Mouse (Mus musculus): ENCODE data around the gene Ppfia1.

Gene Ppfia1

DNA sequence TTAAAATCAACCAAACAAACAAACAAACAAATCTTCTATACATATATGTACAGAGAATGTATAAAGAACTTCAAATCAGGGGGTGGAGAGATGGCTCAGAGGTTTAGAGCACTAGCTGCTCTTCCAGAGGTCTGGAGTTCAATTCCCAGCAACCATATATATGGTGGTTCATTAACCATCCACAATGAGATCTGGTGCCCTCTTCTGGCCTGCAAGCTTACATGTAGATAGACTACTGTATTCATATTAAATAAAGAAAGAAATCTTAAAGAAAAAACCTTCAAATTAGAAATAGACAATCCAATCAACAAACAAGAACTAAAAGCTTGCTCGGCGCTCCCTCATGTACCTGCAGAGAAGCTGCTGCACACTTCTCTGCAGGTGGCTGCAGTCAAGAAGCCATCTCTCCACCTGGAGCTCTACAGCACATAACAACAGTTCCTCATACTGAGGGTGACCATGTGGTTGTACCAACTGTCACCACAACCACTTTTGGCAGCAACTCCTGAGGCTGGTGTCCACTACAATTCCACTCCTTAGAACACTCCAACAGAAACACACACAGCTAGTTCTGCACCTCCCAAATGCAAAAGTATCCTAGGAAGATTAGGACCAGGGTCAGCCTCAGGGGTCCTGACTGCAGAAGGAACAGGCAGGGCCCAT lies 3.5 kb downstream of the Ppfia1 start:
- no peak for DNase-seq (ENCODE audit: low read depth, low spot score)

DNA sequence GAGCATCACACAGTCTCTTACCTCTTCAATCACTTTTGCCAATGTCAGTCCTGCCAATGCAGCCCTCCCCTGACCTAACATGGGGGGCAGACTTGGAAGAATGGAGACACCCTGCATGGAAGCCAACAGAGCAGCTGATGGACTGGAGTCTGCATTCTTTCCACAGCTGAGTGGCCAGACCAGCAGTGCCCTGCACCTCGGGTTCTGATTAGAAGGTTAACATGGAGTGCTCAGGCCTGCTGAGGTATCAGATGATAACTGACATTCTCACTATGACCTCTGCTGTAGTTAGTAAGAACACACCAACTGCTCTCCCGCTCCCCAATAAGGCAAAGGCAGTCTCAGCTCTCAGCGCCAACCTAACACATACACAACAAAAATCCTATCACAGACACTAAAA lies 8.3 kb downstream of the Ppfia1 start:
- DNase-seq (ENCODE audit: low read depth, low spot score) = no peak

DNA sequence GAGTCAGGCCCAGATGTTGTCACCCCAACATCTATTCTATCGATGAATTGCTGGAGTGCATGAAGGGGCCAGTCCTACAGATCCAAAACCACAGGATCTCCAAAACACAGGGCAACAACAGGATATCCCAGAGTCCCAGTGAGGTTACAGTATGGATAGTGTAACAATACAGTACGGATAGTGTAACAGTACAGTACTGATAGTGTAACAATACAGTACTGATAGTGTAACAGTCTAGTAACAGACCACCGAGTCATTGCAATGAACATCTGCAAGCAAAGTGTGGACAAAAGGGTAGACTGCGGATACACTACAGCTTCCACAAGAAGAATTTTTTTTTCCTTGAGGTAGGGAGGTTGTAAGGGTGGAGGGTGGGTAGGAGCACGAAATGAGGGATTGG lies 12.2 kb downstream of the Ppfia1 start:
- no peak for DNase-seq (ENCODE audit: low read depth, low spot score)

DNA sequence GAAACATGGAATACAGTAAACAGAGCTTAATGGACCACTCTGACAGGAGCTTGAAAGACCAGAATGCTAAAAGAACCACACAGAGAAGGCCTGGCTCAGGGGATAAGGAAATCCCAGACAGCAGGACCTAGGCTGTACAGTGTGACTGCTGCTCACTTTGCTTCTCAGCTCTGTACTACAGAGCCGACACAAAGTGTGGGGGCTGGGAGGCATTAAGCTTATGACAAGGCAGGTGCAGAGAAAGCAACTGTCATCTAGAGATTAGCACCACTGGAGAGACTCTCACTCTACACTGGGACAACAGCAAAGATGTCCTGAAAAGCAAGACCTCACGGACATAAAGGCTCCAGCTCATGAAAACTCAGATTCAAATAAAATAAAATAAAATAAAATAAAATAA lies 14.4 kb downstream of the Ppfia1 start:
- DNase-seq (ENCODE audit: low read depth, low spot score) = no peak

DNA sequence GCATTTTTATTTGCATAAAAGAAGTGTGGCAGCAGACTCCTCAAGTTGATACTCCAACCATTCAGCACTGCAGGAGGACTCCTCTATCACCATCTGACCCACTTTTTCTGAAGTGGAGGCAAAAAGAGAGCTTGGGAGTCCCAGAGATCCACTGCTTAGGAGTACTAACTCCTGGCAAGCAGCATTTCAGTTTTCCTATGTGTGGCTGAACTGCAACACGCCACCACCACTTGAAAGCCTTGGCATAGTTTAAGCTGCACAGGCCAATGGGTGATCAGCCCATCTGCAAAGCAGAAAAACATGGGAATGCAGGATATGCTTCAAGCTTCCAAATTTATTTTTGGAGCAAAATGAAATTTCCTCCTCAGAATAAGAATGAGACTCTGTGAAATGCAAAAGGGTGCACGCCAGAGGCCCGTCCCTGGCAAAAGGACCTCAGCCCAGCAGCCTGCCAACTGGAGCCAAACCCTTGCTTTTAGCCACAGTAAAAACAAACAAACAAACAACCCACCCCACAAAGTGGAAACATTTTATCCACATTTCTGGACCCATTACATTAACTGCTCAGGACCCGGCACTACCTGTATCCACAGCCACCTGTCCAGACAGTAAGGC lies 15.4 kb downstream of the Ppfia1 start:
- DNase-seq (ENCODE audit: low read depth, low spot score) = no peak

DNA sequence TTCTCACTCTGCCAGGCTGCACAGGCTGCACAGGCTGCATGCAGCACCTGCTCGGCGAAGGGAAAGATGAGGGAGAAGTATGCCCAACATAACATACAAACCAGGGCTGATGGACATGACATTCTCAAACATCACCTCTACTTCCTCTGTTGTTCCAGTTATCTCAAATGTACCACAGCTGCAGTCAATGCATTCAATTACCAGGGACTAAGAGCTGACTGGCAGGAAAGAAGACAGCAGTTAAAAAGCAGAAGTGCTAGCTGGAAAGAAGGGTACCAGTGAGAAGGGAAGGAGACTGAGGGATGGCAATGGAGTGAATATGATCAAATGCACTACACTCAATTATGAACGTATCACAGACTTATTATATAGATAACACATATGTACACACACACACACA lies 17.2 kb downstream of the Ppfia1 start:
- DNase-seq (ENCODE audit: low read depth, low spot score) = no peak

DNA sequence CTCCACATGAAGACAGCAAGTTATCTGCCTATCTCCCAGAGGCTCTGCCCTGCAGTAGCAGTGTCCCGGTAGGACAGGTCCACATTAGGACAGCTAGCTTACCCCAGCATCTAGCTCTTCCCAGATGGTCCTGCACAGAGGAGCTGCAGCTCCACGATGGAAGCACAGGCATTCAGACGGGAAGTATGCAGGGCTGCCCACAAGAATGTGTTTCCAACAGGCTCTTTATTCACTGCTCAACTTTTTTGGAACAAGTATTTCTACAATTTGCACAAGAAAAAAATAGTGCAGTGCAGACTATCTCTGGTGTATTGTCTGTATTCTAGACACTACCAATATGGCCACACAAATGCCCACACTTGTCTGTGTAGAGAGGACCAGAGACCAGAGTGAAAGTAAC lies 18.8 kb downstream of the Ppfia1 start:
- no peak for DNase-seq (ENCODE audit: low read depth, low spot score)

DNA sequence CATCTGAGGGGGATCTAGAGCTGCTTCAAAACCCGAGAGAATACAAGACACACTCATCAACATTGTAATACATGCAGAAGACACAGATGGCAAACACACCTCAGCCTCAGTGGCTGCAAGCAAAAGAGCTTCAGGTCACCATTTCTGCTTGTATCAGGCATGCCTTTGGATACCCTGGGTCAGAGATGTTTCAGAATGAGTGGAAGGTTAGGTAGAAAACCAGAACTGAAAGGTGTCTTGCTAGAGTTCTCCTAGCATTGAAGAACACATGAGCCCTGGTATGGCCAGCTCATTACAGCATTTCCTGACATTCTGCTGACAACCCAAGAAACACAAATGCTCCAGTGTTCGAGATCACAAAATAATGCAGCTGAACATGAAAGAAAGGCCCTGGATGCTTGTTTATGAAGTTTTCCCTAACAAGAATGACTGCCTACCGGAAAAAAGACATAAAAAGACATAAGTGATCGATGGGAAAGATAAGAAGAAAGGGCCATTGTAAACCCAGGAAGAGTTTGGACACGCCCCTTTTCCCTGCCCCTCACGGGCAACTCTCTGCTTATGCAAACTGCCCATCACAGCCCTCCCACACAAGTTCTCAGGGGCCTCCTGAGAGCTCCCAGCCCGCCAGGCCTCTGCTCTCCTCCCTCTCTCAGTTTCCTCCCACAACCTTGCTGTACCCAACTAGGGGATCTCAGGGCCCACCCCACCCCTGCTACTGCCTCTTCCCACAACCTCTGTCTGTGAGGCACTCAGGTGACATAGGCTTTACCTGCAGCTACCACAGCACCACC lies 21.7 kb downstream of the Ppfia1 start:
- DNase-seq (ENCODE audit: low read depth, low spot score) = no peak

DNA sequence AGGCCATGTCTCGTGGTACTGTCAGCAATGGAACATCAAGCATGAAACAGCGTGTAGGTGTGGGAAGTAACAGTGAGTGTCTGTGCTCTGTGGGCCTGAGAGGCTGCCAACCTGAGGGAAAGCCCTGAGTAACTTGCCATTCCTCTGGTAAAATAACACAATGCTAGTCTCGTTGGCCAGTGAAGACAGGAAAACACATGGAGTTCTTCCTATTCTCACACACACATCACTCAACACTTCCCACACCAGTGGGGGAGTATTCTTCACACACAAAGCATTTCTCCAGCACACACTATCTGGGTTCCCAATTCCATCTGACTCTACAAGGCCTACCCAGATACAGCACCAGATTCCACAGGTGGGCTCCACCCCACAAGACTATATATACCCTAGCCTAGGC lies 23.7 kb downstream of the Ppfia1 start:
- DNase-seq (ENCODE audit: low read depth, low spot score) = no peak

DNA sequence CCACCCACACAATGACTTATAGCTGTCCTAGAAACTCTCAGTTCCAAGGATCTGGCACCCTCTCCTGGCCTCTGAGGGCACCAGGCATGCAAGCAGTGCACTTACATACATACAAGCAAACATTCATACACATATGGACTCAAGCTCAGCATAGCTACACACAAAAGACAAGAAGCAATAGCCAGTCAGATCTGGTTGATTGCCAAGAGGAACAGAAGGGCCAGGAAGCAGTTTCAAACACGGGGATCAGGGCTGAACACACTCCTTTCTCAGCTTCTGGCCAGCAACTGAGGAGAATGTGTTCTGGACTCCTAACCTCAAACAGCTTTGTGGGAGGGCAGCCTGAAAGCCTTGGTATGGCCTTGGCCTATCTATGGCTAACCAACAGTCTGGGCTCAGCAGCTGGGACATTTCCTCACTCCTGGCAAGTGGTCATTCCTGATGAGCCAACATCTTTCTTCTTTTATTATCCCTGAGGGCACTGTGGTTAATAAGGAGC lies 25.8 kb downstream of the Ppfia1 start:
- no peak for DNase-seq (ENCODE audit: low read depth, low spot score)

DNA sequence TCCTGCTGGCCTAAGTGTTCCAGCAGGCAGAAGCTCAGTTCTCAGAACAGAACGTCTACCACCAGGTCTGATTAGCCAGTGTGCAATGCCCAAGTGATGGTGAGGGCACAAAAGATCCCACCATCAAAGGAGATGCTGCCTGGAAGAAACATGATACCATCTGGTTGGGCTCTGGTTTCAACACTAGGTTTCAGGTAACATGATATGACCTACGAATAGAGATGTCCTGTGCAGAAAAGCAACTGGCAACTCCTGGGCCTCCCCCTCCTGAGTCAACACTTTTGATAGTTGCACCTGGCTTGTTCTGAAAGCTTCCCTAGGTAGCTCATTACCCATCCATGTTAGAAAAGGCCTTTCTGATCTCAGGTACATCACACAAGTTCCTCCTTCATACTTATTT lies 26.9 kb downstream of the Ppfia1 start:
- no peak for DNase-seq (ENCODE audit: low read depth, low spot score)

DNA sequence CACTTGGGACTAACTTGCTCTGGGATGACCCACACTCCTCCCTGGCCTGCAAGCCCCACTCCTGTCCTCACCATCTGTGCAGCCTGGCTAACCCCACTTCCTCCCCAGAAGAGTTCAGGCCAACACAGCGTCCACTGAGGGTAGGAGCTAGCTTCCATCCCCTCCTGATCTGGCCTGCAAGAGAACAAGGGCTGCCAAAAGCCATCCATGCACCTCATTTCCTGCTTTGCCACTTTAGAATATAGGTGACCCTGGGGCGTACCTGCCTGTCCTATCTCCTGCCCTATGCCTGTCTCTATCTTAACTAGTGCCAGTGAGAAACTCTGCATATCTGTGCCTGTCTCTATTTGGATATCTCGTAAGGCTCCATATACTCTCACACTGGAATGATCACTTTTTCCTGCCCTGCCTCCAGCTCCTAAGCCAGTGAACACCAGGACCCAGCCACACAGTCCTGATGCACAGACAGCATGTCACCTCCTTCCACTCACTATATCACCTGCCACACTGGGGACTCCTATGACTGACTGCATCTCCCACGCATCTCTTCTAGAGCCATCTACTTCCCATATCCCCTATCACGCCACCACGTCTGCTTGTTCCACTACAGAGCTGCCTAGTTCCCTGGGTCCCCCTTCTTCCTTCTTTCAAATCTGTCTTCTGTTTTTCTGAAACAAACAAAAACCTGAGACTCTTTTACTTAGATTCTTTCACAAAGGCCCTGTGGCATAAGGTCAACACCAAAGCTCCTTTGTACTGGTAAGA lies 28.9 kb downstream of the Ppfia1 start:
- no peak for DNase-seq (ENCODE audit: low read depth, low spot score)

DNA sequence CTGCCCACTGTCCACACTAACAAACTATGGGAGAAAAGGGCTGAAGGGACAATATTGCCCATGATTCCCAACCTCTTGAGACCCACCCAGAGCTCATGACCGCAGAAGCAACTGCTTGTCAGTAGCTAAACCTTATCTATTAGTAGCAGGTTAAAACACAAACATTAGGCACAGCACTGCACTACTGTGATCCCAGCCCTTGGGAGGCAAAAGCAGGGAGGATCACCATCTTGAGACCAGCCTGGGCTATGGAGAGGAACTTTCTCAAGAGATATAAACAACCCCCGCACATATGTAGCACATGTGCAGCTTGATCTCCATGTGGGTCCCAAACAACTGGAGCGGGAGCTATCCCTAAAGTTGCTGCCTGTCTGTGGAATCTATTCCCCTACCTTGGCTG lies 30.1 kb downstream of the Ppfia1 start:
- DNase-seq (ENCODE audit: low read depth, low spot score) = no peak

DNA sequence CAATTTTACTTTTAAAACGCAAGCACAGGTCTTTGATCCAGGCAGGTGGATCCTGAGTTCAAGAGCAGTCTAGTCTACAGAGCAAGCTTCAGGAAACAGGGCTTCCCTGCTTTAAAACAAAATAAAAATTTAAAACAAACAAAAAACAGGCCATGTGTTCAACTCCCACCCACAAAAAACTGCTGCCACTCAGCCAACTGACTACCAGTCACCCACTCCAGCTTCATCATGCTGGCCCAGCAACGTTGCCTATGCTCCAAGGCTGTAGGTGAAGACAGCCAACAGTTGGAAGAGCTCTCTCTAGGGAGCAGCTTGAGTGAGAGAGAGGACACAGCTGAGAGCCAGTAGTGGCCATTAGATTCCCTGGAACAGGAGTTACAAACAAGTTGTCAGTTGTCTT lies 31.6 kb downstream of the Ppfia1 start:
- DNase-seq (ENCODE audit: low read depth, low spot score) = no peak

DNA sequence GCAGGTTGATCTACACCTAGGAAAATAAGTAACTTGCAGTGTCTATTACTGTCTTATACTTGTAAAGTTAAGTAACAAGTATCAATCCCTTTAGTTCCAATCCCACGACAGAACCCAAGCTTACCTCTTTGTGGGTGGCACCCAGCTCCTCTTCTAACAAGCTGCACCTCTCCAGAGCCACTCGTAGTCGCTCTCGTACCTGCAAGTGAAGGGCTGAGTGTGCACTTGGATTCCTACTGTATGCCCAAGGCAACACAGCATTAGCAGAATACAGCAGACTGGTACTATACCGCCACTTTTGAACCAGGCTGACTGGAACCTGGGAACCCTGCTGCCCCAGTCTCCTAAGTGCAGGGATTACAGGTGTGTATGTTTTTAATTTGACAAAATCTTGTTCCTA lies 33.7 kb downstream of the Ppfia1 start:
- no peak for DNase-seq (ENCODE audit: low read depth, low spot score)

DNA sequence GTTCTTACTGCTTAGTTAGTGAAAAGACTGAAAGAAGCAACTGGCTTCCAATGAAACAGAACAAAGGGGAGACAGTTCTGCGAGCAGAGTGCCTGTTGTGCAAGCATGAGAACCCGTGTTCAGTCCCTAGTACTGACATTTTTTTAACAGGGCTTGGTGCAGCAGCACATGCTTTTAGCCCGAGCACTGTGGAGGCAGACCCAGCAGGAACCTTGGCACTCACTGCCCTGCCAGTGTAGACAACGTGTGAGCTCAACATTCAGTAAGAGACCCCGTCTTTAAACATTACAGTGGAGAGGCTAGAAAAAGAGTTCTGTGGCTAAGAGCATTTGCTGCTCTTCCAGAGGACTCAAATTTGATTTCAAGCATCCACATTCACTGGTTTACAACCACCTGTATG lies 36.8 kb downstream of the Ppfia1 start:
- DNase-seq (ENCODE audit: low read depth, low spot score) = no peak

DNA sequence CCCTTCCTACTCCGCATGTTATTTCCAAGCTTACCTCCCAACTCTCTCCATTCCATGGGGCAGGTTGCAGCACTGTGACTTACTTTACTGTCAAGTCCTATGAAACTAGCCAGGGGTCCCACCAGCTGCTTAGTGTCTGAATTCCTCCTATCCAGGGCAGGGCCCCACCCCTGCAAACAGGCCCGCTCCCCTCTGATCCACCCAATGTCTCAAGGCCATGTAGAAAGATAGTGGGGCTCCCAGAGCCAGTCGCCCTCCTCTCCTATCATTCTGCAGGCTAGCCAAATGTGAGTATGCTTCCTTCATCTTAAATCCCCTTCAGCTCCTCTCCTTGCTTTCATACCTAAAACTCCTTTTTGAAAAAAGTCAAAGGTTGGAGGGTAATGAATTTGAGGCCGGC lies 44.4 kb downstream of the Ppfia1 start:
- DNase-seq (ENCODE audit: low read depth, low spot score) = no peak

DNA sequence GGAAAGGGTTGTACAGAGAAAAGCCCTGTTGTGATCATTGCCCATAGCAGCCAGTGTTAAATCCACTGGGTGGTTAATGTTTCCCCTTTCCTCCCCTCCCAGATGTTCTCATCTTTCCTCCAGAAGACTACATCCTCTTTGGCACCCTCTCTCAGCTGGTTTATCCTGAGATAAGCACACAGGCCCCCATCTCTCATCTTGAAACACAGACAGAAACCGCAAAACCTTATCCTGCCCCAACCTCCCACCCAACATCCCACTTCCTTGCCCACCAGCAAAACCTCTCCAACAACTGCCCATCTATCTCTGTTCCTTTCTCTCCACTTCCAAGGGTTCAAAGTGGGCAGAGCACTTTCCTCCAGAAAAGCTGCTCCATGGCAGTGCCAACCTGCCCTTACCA lies 46.7 kb downstream of the Ppfia1 start:
- no peak for DNase-seq (ENCODE audit: low read depth, low spot score)

DNA sequence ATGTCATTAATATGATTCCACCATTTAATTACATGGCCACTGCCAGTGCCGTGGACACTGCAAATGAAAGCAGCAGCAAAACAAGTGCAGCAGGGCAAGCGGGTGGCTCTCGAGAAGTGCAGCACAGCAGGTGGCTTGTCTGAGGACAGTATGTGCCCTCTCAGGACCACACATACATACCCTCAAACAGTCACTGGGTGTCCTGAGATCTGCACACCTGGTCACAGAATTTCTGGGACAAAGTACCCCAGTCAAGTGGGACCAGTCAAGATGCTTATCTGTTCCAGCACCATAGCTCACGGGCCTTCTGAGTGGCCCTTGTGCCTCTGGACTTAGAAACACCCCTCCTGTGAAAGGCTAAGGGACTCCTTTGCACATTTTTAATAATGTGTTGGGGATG lies 49.6 kb downstream of the Ppfia1 start:
- DNase-seq (ENCODE audit: low read depth, low spot score) = no peak

DNA sequence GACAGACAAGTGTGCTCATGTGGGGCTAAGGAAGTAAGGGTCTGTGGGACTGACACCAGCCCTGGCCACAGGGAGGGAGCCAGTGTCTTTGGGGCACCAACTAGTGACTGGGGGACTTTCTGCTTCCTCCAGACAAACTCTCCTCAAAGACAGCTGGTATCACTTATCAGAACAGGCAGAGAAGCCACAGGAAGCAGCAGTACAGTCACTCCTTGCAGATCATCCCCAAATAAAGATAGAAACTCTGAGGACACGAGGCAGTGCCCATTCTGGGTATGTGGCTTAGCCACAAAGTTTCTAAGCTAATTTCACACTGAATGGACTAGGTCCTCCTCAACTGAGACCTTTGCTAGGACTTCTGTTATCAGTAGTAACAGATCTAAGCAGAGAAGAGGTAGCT lies 60.6 kb downstream of the Ppfia1 start:
- DNase-seq (ENCODE audit: low read depth, low spot score) = no peak

DNA sequence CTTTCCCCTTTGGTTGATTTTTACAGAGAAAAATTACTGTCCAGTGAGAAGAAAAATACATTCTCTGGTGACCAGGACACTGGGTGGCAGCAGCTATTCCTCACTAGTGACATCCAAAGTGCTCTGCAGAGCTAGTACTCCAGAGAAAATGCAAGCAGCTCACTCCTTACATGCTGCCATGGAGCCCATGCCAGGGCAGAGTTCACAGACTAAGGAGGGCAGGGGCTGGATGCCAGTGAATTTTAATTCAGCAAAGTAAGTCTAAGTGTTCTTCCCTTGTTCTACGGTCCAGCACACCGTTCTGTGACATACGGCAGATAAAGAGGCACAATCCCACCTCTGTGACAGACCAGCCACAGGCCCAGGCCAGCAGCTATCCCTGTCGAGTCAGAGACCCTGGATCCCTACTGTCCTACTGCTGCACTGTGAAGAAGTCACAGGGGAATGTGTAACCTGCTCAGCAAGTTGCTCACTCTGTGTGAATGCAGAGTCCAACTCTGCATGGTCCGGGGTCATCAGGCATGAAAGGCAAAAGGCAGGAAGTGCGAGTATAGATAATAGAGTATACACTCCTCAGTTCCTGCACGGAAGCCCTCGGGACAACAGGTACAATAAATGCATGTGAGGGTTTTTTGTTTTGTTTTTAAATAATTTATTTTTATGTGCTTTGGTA lies 63.2 kb downstream of the Ppfia1 start:
- DNase-seq (ENCODE audit: low read depth, low spot score) = no peak
